Mouse (Mus musculus) left cerebral cortex, adult 11 months (tissue): Measurements from ENCODE around the gene Gm10352.
"Not testable (repeated sequence)": the region's sequence is repeated elsewhere in the genome, so short reads cannot be mapped to it uniquely, and the experiment has no call there.

ENCODE experiments used
- DNase-seq: peaks from one replicate; pipeline ENCODE4 v3.0.0; 2022; ENCODE audit warnings: low spot score

Gene Gm10352

DNA sequence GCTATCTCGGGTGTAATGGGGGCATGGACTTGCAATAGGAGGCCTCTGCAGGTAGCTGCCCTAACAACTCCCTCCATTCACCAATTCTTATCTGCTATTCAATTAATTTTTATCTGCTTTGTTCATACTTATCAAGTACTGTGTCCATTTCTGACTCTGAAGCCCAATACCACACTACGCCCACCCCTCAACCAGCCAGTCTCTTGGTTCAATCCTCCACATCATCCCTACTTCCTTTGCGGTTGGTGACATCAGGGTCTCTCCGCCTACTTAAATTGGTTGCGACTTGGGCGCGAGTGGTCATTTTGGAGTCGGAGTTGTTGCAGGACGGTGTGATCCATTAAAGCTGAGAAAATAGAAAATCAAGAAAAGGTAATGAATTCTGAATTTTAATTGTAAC lies at the start of gene Gm10352:
TSS of gene Gm10352 (plus strand) at position 301 of the 400 bp plus-strand sequence.
- not testable (repeated sequence) for DNase-seq

DNA sequence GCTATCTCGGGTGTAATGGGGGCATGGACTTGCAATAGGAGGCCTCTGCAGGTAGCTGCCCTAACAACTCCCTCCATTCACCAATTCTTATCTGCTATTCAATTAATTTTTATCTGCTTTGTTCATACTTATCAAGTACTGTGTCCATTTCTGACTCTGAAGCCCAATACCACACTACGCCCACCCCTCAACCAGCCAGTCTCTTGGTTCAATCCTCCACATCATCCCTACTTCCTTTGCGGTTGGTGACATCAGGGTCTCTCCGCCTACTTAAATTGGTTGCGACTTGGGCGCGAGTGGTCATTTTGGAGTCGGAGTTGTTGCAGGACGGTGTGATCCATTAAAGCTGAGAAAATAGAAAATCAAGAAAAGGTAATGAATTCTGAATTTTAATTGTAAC lies 31.5 kb downstream of the Gm10352 start, which contains the start of gene Gm29289:
TSS of gene Gm29289 (plus strand) at position 301 of the 400 bp plus-strand sequence.
- DNase-seq: not testable (repeated sequence)
